Mouse (Mus musculus) spleen, postnatal 36 days (tissue): ENCODE data around the gene Rabl3.

Source experiments
- DNase-seq, 2 experiments: peaks; one replicate each; pipeline ENCODE4 v3.0.0; 2022; ENCODE audit warnings: low spot score in 2 of 2, mixed read lengths in 1 of 2

Rabl3 gene

GRCm38 (mm10) chr16:37591551-37591950 is 51.9 kb downstream of the Rabl3 start:
- no peak for DNase-seq

- no peak for DNase-seq
Measured at GRCm38 (mm10) chr16:37597412-37597811, 57.7 kb downstream of the Rabl3 start.

GRCm38 (mm10) chr16:37598463-37598862 is 58.8 kb downstream of the Rabl3 start:
- no peak for DNase-seq

- no peak for DNase-seq
Measured at GRCm38 (mm10) chr16:37599326-37599725, 59.6 kb downstream of the Rabl3 start.

GRCm38 (mm10) chr16:37603431-37603830 is 63.7 kb downstream of the Rabl3 start:
- no peak for DNase-seq

GRCm38 (mm10) chr16:37604243-37604642 is 64.6 kb downstream of the Rabl3 start:
- DNase-seq: no peak

GRCm38 (mm10) chr16:37610333-37610732 is 70.6 kb downstream of the Rabl3 start:
- no peak for DNase-seq

- DNase-seq: no peak
Measured at GRCm38 (mm10) chr16:37611072-37611471, 71.4 kb downstream of the Rabl3 start.

- no peak for DNase-seq
Measured at GRCm38 (mm10) chr16:37612013-37612412, 72.3 kb downstream of the Rabl3 start.

GRCm38 (mm10) chr16:37614540-37614939 is 74.9 kb downstream of the Rabl3 start:
- DNase-seq: no peak

- no peak for DNase-seq
Measured at GRCm38 (mm10) chr16:37615429-37615828, 75.7 kb downstream of the Rabl3 start.

GRCm38 (mm10) chr16:37616104-37616503 is 76.4 kb downstream of the Rabl3 start:
- no peak for DNase-seq

- no peak for DNase-seq
Measured at GRCm38 (mm10) chr16:37617695-37618094, 78.0 kb downstream of the Rabl3 start.
